Mouse (Mus musculus) megakaryocyte-erythroid progenitor cell, adult 5-6 weeks (primary cell): ENCODE results near the gene Mlph. TPM values are rescaled to one million over a fixed set of nuclear protein-coding genes. Genes with fewer than 3 reads are reported as not detected.

ENCODE experiments used
- ATAC-seq: replicated peaks from 2 replicates; pipeline ENCODE4 v1.8.0; 2016; ENCODE audit warnings: mild to moderate bottlenecking, inconsistent platforms; ENCODE audit not compliant: severe bottlenecking, poor library complexity, low FRiP score, low TSS enrichment
- total RNA-seq, 2 experiments: library from RNA; stranded (forward) in 1 of 2; stranded (reverse) in 1 of 2; fragments of 200-1000, 215-1000 nt in 1 of 2; fragments of >200 nt in 1 of 2; fragmentation: Nextera tagmentation in 1 of 2; gene quantifications; 2 replicates each; pipeline ENCODE4 v1.2.3; 2014 to 2017

Gene Mlph
- total RNA-seq, 2 experiments from 2014 or later, result not detected

GRCm38 (mm10) chr1:90999911-91000601 is 85.2 kb downstream of the Mlph start:
- ATAC-seq, result no peak

Other genes with a start within 250 kb of the Mlph start
- gene Col6a3, start 71.1 kb upstream of the Mlph start, total RNA-seq (2014; fragmentation: Nextera tagmentation), result not detected in 2 replicates
- not detected in 2 replicates for gene Col6a3, start 71.1 kb upstream of the Mlph start, total RNA-seq (2017)
- gene Prlh, start 38.0 kb downstream of the Mlph start, total RNA-seq (2014; fragmentation: Nextera tagmentation), result not detected in 2 replicates
- gene Prlh, start 38.0 kb downstream of the Mlph start, total RNA-seq (2017), result not detected in 2 replicates
- gene Rab17, start 54.6 kb downstream of the Mlph start, total RNA-seq (2014; fragmentation: Nextera tagmentation), result 0.69 TPM in 1 of 2 replicates, not detected in the other
- 0.47 and 1.1 TPM in 2 replicates for gene Rab17, start 54.6 kb downstream of the Mlph start, total RNA-seq (2017)
- 29.4 and 35.8 TPM in 2 replicates for gene Lrrfip1, start 83.7 kb downstream of the Mlph start, total RNA-seq (2014; fragmentation: Nextera tagmentation)
- 42.4 and 70.7 TPM in 2 replicates for gene Lrrfip1, start 83.7 kb downstream of the Mlph start, total RNA-seq (2017)
- 3.8 and 9.0 TPM in 2 replicates for gene Rbm44, start 230.0 kb downstream of the Mlph start, total RNA-seq (2014; fragmentation: Nextera tagmentation)
- 5.6 and 11.7 TPM in 2 replicates for gene Rbm44, start 230.0 kb downstream of the Mlph start, total RNA-seq (2017)